Mouse (Mus musculus) midbrain, embryonic 15.5 days (tissue): Measurements from ENCODE around the gene Tcl1b1. TPM values are rescaled to one million over a fixed set of nuclear protein-coding genes. Genes with fewer than 3 reads are reported as not detected.
"Not testable (repeated sequence)": the region's sequence is repeated elsewhere in the genome, so short reads cannot be mapped to it uniquely, and the experiment has no call there.

Experiments used
- ATAC-seq: fragments of 200-750 bp; cut with Nextera tagmentation; replicated peaks from 2 replicates; pipeline ENCODE4 v1.8.0; 2017; ENCODE audit warnings: moderate TSS enrichment
- H3K27ac ChIP-seq: fragments of 300-500 bp; sonication (generic); 2 replicates; pipeline ENCODE4 v1.5.1; 2015; ENCODE audit warnings: mild to moderate bottlenecking, inconsistent platforms
- H3K27me3 ChIP-seq: fragments of 300-500 bp; sonication (generic); replicated peaks from 2 replicates; pipeline ENCODE4 v1.6.1; 2015; ENCODE audit warnings: inconsistent platforms
- H3K36me3 ChIP-seq: fragments of 300-500 bp; sonication (generic); replicated peaks from 2 replicates; pipeline ENCODE4 v1.6.1; 2015; ENCODE audit warnings: inconsistent platforms
- H3K4me1 ChIP-seq: fragments of 300-500 bp; sonication (generic); 2 replicates; pipeline ENCODE4 v1.6.1; 2015; ENCODE audit warnings: inconsistent platforms
- H3K4me2 ChIP-seq: fragments of 300-500 bp; sonication (generic); 2 replicates; pipeline ENCODE4 v1.6.1; 2015; ENCODE audit warnings: inconsistent platforms, mild to moderate bottlenecking, moderate library complexity
- H3K4me3 ChIP-seq: fragments of 300-500 bp; sonication (generic); 2 replicates; pipeline ENCODE4 v1.5.1; 2015; ENCODE audit warnings: mild to moderate bottlenecking, inconsistent platforms
- H3K9ac ChIP-seq: fragments of 300-500 bp; sonication (generic); 2 replicates; pipeline ENCODE4 v1.6.1; 2015; ENCODE audit warnings: mild to moderate bottlenecking, inconsistent platforms
- H3K9me3 ChIP-seq: fragments of 300-500 bp; sonication (generic); 2 replicates; pipeline ENCODE4 v1.6.1; 2016; ENCODE audit warnings: inconsistent platforms
- WGBS: fragments of 180-500 bp; shearing (Covaris S2); methylation state at CpG from one replicate; pipeline ENCODE4 v1.1.7; 2015; ENCODE audit warnings: mixed read lengths; 5-methylcytosine and 5-hydroxymethylcytosine counted together
- polyA plus RNA-seq: library from polyadenylated mRNA; unstranded; fragments of >200 nt; fragmentation: Nextera tagmentation; extraction: Ambion mirVana; gene quantifications from 2 replicates; pipeline ENCODE4 v1.2.1, GENCODE M21; 2015

The Tcl1b1 gene
- polyA plus RNA-seq, 1 experiment from 2014 or later, result not detected

DNA sequence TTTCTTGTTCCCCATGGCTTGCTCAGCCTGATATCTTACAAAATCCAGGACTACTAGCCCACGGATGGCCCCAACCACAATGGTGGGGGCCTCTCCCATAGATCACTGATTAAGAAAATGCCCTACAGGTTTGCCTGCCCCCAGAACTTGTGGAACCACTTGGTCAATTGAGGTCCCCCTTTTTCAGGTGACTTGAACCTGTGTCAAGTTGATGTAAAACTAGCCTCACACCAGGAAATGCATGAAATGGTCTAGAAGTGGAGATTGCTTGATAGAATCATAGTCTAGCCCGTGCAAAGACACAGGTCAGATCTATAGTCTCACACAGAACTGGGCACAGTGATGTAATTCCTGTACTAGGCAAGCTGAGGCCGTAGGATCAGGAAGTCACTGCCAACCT lies 13.8 kb upstream of the Tcl1b1 start, which contains the start of gene Tcl1b2:
Gene Tcl1b2 (plus strand): TSS at position 301 of the 400 bp plus-strand sequence.
- H3K9me3 ChIP-seq, result no peaks in the 10 kb centered on the region
- no peak within 1 kb of the TSS for H3K4me3 ChIP-seq
- no peaks in the 10 kb centered on the region for H3K36me3 ChIP-seq
- no peak within 1 kb of the TSS for H3K9ac ChIP-seq
- no peaks in the 10 kb centered on the region for H3K4me1 ChIP-seq
- no peaks in the 10 kb centered on the region for H3K27me3 ChIP-seq
- no peak within 1 kb of the TSS for H3K27ac ChIP-seq
- no peak within 1 kb of the TSS for H3K4me2 ChIP-seq
- no peak for ATAC-seq
- WGBS, result 73% methylated on average over 3 of the region's 3 CpGs

DNA sequence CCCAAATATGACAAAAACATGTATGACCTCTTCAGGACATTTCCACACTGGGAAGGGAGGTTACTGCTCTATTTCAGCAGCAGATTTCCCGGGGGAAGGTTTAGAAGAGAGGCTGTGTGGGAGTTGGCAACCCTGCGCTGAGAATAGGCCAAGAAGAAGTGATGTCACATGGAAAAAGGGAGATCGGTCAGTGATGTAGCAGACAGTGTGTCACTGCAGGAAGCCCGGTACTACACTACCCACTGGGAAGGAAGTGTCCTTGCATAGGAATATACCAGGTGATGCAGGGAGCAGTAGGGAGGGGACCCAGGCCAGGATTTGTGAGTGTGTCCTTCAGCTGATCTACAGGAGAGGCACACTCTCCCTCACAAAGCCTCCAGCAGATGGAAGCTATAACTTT lies 4.2 kb upstream of the Tcl1b1 start:
- H3K9ac ChIP-seq, H3K9me3 ChIP-seq, H3K27me3 ChIP-seq, H3K4me1 ChIP-seq, H3K36me3 ChIP-seq, H3K4me3 ChIP-seq, ATAC-seq, H3K27ac ChIP-seq, H3K4me2 ChIP-seq: not testable (repeated sequence)
- WGBS, result 78% methylated on average over 4 of the region's 4 CpGs

DNA sequence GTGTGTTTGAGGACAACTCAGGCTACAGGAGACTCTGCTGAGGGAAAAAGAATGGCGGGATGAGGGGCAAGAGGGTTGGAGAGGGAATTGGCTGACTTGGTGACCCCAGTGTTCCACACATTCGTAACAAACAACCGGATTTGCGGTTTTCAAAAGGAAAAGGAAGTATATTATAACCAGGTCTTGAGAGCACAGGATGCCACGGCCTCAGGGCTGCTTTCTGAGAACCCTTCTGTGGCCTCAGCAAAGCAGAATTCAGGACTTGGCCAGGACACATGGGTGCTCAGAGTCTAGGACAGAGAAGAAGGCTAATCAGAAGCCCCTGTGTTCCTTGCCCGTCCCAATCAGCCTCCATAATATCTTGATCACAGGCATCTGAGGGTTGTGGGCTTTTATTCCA lies 648 bp upstream of the Tcl1b1 start:
- Histone ChIP-seq H3K9me3 (no peaks in the 10 kb centered on the region), H3K27ac (no peak overlapping the region), H3K4me1 (no peaks in the 10 kb centered on the region), H3K36me3 (no peaks in the 10 kb centered on the region), H3K4me2 (no peak overlapping the region), H3K27me3 (no peaks in the 10 kb centered on the region), H3K9ac (no peak overlapping the region), H3K4me3 (no peak overlapping the region)
- 90% methylated on average over 6 of the region's 6 CpGs for WGBS
- no peak for ATAC-seq

DNA sequence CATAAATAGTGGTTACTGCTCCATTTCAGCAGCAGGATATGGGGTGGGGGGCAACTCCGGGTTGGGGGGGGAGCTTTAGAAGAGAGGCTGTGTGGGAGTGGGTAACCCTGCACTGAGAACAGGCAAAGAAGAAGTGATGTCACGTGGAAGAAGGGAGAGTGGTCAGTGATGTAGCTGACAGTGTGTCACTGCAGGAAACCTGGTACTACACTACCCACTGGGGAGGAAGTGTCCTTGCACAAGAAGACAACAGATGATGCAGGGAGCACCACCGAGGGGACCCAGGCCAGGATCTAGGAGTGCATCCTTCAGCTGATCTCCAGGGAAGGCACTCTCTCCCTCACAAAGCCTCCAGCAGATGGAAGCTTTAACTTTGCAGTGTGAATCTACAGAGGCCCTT lies 7.2 kb downstream of the Tcl1b1 start:
- no peaks in the 10 kb centered on the region for H3K4me1 ChIP-seq
- no peaks in the 10 kb centered on the region for H3K9me3 ChIP-seq
- H3K27ac ChIP-seq, result no peak overlapping the region
- 81% methylated on average over 3 of the region's 3 CpGs for WGBS
- no peaks in the 10 kb centered on the region for H3K36me3 ChIP-seq
- no peaks in the 10 kb centered on the region for H3K27me3 ChIP-seq
- ATAC-seq, result no peak
- H3K9ac ChIP-seq, result no peak overlapping the region
- H3K4me3 ChIP-seq, result no peak overlapping the region
- H3K4me2 ChIP-seq, result no peak overlapping the region

DNA sequence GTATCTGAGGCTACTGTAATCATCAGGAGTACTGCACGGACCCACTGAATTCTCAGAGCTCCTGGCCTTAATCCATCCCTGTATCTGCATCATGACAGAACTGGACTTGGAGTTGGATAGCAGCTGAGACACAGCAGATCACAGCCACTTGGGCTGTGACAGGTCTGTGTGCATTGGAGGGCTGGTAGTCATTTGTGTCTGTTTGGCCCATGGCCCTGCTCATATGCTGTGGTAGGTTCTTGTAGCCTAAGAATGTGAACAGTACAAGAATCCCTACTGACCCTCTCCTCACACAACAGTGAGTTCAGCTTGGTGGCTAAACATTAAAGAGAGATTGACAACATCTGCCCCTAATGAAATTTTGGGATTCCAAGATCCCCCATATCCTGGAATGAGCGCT lies 13.9 kb downstream of the Tcl1b1 start:
- Histone ChIP-seq H3K4me1 (no peaks in the 10 kb centered on the region), H3K36me3 (no peaks in the 10 kb centered on the region), H3K27ac (no peak overlapping the region), H3K4me3 (no peak overlapping the region), H3K9me3 (no peaks in the 10 kb centered on the region), H3K9ac (no peak overlapping the region), H3K27me3 (no peaks in the 10 kb centered on the region), H3K4me2 (no peak overlapping the region)
- 89% methylated on average over 2 of the region's 2 CpGs for WGBS
- ATAC-seq, result no peak

DNA sequence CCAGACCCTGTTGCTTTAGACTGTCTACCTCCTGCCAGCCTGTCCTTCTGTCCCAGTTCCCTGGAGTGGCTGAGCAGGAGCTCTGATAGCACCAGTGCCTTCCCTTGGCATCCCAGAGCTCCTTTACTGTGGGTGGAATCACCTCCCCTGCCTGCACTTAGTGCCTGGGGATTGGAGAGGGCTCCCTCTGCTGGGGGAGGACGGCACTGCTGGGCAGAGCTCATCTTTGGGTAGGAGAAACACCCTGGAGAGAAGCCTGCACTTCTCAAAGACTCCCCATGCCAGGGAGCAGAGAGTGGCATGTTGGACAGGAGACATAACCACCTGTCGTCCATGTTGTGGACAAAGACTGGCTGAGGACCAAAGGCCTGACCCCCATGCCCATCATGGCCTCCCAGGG lies 14.8 kb downstream of the Tcl1b1 start:
- H3K4me3 ChIP-seq, H3K4me2 ChIP-seq, H3K27me3 ChIP-seq, H3K36me3 ChIP-seq, ATAC-seq, H3K27ac ChIP-seq, H3K9me3 ChIP-seq, H3K9ac ChIP-seq, H3K4me1 ChIP-seq: not testable (repeated sequence)
- 34% methylated on average over 2 of the region's 2 CpGs for WGBS

DNA sequence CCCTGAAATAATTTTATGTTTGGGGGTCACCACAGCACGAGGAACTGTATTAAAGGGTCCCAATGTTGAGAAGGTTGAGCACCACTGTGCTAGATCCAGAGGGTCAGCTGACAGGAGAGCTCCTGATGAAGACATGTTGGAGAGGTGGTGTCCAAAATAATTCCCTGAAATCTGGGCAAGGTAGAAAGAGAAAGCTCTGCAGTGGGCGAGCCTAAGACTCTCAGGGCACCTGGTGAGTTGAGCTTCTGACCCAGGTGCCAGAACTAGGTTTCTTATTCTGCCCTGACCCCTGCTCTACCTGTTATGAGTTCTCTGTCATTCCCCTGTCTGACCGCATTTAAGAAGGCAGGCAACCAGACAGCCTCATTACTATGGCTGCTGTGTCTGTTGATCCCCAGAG lies 16.6 kb downstream of the Tcl1b1 start, which contains the start of gene Tcl1b5:
Gene Tcl1b5 (plus strand): TSS at position 301 of the 400 bp plus-strand sequence.
- H3K4me3 ChIP-seq, H3K9ac ChIP-seq, ATAC-seq, H3K36me3 ChIP-seq, H3K9me3 ChIP-seq, H3K27me3 ChIP-seq, H3K27ac ChIP-seq, H3K4me2 ChIP-seq, H3K4me1 ChIP-seq: not testable (repeated sequence)
- 75% methylated on average over 3 of the region's 3 CpGs for WGBS

DNA sequence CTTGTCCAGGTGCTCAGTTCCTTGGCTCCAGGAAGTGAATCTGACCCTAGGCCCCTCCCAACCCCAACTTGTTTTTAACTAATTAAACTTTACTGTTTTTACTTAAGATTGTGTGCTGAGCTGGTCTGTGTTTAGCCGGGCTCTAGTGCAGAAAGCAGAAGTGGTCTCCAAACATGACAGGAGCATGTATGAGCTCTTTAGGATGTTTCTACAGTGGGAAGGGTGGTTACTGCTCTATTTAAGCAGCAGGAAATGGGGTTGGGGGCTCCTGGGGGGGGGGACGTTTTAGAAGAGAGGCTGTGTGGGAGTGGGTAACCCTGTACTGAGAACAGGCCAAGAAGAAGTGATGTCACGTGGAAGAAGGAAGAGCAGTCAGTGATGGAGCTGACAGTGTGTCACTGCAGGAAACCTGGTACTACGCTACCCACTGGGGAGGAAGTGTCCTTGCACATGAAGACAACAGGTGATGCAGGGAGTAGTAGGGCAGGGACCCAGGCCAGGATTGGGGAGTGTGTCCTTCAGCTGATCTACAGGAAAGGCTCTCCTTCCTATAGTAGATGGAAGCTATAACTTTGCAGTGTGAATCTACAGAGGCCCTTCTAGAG lies 21.7 kb downstream of the Tcl1b1 start:
- not testable (repeated sequence) for H3K27ac ChIP-seq, ATAC-seq, H3K4me2 ChIP-seq, H3K9me3 ChIP-seq, H3K27me3 ChIP-seq, H3K4me3 ChIP-seq, H3K9ac ChIP-seq, H3K36me3 ChIP-seq, H3K4me1 ChIP-seq
- WGBS, result 78% methylated on average over 4 of the region's 4 CpGs

DNA sequence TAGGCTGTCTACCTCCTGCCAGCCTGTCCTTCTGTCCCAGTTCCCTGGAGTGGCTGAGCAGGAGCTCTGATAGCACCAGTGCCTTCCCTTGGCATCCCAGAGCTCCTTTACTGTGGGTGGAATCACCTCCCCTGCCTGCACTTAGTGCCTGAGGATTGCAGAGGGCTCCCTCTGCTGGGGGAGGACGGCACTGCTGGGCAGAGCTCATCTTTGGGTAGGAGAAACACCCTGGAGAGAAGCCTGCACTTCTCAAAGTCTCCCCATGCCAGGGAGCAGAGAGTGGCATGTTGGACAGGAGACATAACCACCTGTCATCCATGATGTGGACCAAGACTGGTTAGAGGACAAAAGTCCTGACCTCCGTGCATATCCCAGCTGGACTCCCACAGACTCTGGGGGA lies 29.5 kb downstream of the Tcl1b1 start:
- H3K36me3 ChIP-seq, H3K27me3 ChIP-seq, ATAC-seq, H3K4me1 ChIP-seq, H3K4me3 ChIP-seq, H3K9me3 ChIP-seq, H3K9ac ChIP-seq, H3K4me2 ChIP-seq, H3K27ac ChIP-seq: not testable (repeated sequence)
- WGBS, result 52% methylated on average over 2 of the region's 2 CpGs

DNA sequence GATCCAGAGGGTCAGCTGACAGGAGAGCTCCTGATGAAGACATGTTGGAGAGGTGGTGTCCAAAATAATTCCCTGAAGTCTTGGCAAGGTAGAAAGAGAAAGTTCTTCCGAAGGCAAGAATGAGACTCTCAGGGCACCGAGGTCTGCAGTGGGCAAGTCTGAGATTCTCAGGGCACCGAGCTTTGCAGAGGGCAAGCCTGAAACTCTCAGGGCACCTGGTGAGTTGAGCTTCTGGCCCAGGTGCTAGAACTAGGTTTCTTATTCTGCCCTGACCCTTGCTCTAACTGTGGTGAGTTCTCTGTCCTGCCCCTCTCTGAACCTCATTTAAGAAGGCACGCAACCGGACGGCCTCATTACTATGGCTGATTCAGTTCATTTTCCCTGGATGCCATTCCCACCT lies 31.3 kb downstream of the Tcl1b1 start, which contains the start of gene Tcl1b3:
Gene Tcl1b3 (plus strand): TSS at position 301 of the 400 bp plus-strand sequence.
- H3K4me1 ChIP-seq, H3K9me3 ChIP-seq, H3K4me2 ChIP-seq, ATAC-seq, H3K4me3 ChIP-seq, H3K36me3 ChIP-seq, H3K9ac ChIP-seq, H3K27ac ChIP-seq, H3K27me3 ChIP-seq: not testable (repeated sequence)
- 95% methylated on average over 6 of the region's 6 CpGs for WGBS

DNA sequence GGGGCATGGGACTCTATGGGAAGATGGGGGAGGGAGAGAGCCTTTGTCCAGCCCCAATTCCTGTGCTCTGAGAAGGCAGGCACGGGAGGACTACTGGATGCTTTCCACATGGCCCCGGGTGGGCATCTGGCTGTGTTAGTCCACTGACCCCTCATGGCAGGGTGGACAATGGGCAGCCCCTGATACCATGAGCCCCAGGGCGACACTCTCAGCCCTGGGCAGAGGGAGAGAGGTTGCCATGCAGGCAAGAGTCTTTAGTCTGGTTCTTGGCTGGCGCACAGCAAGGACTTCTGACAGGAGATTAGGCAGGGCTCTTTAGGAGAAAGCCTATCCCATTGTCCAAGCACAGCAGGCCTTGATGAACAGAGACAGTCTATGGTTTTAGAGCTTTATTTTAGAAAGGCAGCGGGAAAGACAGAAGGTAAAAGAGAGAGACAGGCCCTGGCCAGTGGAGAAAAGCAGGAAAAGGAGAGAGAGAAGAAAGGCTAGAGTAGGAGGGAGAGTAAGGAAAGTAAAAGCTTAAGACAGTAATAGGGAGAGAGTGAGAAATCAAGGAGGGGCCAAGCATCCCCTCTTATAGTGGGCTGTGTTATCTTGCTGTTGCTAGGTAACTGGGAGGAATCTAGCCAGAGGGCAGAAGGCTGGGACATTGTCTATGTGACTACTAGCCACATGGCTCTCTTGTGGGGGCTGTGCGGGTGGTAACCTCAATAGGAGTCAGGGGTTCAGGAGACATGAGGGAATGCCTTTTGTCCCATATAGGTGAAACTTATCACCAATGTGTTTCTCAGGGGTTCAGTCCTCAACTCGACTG lies 40.4 kb downstream of the Tcl1b1 start:
- ATAC-seq, result not testable (repeated sequence)

DNA sequence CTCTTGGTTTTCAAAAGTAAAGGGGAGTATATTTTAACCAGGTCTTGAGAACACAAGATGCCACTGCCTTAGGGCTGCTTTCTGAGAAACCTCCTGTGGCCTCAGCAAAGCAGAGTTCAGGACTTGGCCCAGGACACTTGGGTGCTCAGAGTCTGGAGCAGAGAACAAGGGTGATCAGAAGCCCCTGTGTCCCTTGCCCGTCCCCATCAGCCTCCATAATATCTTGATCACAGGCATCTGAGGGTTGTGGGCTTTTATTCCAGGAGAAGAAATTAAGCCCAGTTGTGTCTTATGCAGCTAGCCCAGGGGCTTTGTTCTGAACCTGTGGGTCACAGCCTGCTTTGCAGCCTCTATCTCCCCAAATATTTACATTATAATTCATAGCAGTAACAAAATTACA lies 42.2 kb downstream of the Tcl1b1 start, which contains the start of gene Tcl1b4:
Gene Tcl1b4 (plus strand): TSS at position 301 of the 400 bp plus-strand sequence.
- H3K4me1 ChIP-seq, H3K4me2 ChIP-seq, H3K27ac ChIP-seq, H3K4me3 ChIP-seq, H3K9ac ChIP-seq, H3K9me3 ChIP-seq, ATAC-seq, H3K27me3 ChIP-seq, H3K36me3 ChIP-seq: not testable (repeated sequence)
- WGBS, result 93% methylated on average over 1 of the region's 1 CpGs

More for the DNA sequence above, 40.4 kb downstream of the Tcl1b1 start:
- not testable (repeated sequence) for H3K4me3 ChIP-seq, H3K4me2 ChIP-seq, H3K9me3 ChIP-seq, H3K4me1 ChIP-seq, H3K27me3 ChIP-seq, H3K36me3 ChIP-seq, H3K9ac ChIP-seq
- WGBS, result 15% methylated on average over 7 of the region's 7 CpGs
- peak overlapping the region; percentile 25; the same call in 1 of the 2 replicates for H3K27ac ChIP-seq

DNA sequence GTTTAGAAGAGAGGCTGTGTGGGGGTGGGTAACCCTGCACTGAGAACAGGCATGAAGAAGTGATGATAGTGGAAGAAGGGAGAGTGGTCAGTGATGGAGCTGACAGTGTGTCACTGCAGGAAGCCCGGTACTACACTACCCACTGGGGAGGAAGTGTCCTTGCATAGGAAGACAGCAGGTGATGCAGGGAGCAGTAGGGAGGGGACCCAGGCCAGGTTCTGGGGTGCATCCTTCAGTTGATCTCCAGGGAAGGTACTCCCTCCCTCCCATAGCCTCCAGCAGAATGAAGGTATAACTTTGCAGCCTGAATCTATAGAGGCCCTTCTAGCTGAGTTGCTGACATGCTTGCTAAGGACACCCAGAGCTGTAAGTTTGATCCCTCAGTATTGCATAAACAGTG lies 47.6 kb downstream of the Tcl1b1 start:
- Histone ChIP-seq H3K4me2 (no peak overlapping the region), H3K9ac (no peak overlapping the region), H3K4me1 (no peaks in the 10 kb centered on the region), H3K9me3 (no peaks in the 10 kb centered on the region), H3K4me3 (no peak overlapping the region), H3K27me3 (no peaks in the 10 kb centered on the region), H3K36me3 (no peaks in the 10 kb centered on the region), H3K27ac (no peak overlapping the region)
- WGBS, result 67% methylated on average over 1 of the region's 1 CpGs
- ATAC-seq, result no peak
